Mouse (Mus musculus) CH12.LX (cell line): ENCODE results near the gene Grin1. TPM values are rescaled to one million over a fixed set of nuclear protein-coding genes. Genes with fewer than 3 reads are reported as not detected.

Experiments
- DNase-seq: peaks from one replicate; pipeline ENCODE4 v3.0.0-alpha.2; 2013; ENCODE audit errors: extremely low read depth
- H3K27ac ChIP-seq: 2 replicates; pipeline ENCODE4 v1.5.1; 2012; ENCODE audit warnings: low read depth, mild to moderate bottlenecking, control low read depth, moderate library complexity; ENCODE audit not compliant: insufficient read depth
- H3K27me3 ChIP-seq: replicated peaks from 2 replicates; pipeline ENCODE3; 2012; ENCODE audit warnings: inconsistent platforms
- H3K36me3 ChIP-seq, 2 experiments: replicated peaks in 1 of 2; 2 replicates each; pipeline versions ENCODE3 to v1.6.1; 2012; ENCODE audit warnings: inconsistent platforms in 1 of 2, low read length in 1 of 2, mild to moderate bottlenecking in 1 of 2, mixed read lengths in 1 of 2, moderate library complexity in 1 of 2; ENCODE audit not compliant: control insufficient read depth in 1 of 2, insufficient read depth in 1 of 2
- H3K4me1 ChIP-seq, 2 experiments: 2 replicates each; pipeline ENCODE4 v1.6.1; 2012; ENCODE audit warnings: inconsistent platforms in 1 of 2, moderate library complexity in 1 of 2; ENCODE audit not compliant: insufficient read depth in 2 of 2, control insufficient read depth in 1 of 2
- H3K4me2 ChIP-seq: 2 replicates; pipeline ENCODE4 v1.6.1; 2012; ENCODE audit warnings: low read depth, mild to moderate bottlenecking, control low read depth; ENCODE audit not compliant: poor library complexity, insufficient read depth, severe bottlenecking
- H3K4me3 ChIP-seq, 3 experiments: fragments of 150-350 bp in 1 of 3; sonication (generic) in 1 of 3; replicated peaks in 1 of 3; 2 replicates each; pipeline versions ENCODE3 to v1.5.1; 2011 to 2012; ENCODE audit warnings: low read depth in 2 of 3, low read length in 2 of 3, mild to moderate bottlenecking in 2 of 3, moderate library complexity in 2 of 3, control low read depth in 1 of 3, improper control_type of control experiment in 1 of 3, inconsistent platforms in 1 of 3, mixed read lengths in 1 of 3; ENCODE audit not compliant: poor library complexity in 1 of 3
- H3K79me2 ChIP-seq: replicated peaks from 2 replicates; pipeline ENCODE4 v1.6.1; 2012; ENCODE audit warnings: mild to moderate bottlenecking, moderate library complexity; ENCODE audit not compliant: control insufficient read depth, poor library complexity, insufficient read depth, severe bottlenecking; ENCODE audit errors: extremely low read depth
- H3K9ac ChIP-seq: 2 replicates; pipeline ENCODE4 v1.6.1; 2012; ENCODE audit warnings: low read depth, mild to moderate bottlenecking, control low read depth, moderate library complexity; ENCODE audit not compliant: insufficient read depth
- H3K9me3 ChIP-seq: replicated peaks from 2 replicates; pipeline ENCODE3; 2012; ENCODE audit warnings: low read length, inconsistent platforms, mixed read lengths
- BHLHE40 ChIP-seq: IDR thresholded peaks from 2 replicates; pipeline ENCODE4 v1.6.1; 2011; ENCODE audit warnings: mild to moderate bottlenecking, low read depth, low read length, improper control_type of control experiment
- E2F4 ChIP-seq: IDR thresholded peaks from 2 replicates; pipeline ENCODE4 v1.6.1; 2011; ENCODE audit warnings: low read depth, low read length, improper control_type of control experiment; ENCODE audit not compliant: insufficient replicate concordance
- ELF1 ChIP-seq: IDR thresholded peaks from 2 replicates; pipeline ENCODE4 v1.6.1; 2014; ENCODE audit warnings: low read depth, mild to moderate bottlenecking, inconsistent platforms, low read length, improper control_type of control experiment
- EP300 ChIP-seq: IDR thresholded peaks from 2 replicates; pipeline ENCODE4 v1.6.1; 2011; ENCODE audit warnings: low read length, improper control_type of control experiment
- GABPA ChIP-seq: IDR thresholded peaks from 2 replicates; pipeline ENCODE4 v1.6.1; 2012; ENCODE audit warnings: low read depth, low read length, improper control_type of control experiment, inconsistent platforms; ENCODE audit not compliant: insufficient replicate concordance
- HCFC1 ChIP-seq: IDR thresholded peaks from 2 replicates; pipeline ENCODE4 v1.6.1; 2012; ENCODE audit warnings: low read depth, mild to moderate bottlenecking, inconsistent platforms, low read length, improper control_type of control experiment
- IRF4 ChIP-seq: IDR thresholded peaks from 2 replicates; pipeline ENCODE4 v1.6.1; 2014; ENCODE audit warnings: low read depth, mild to moderate bottlenecking, inconsistent platforms, low read length, improper control_type of control experiment
- JUN ChIP-seq: IDR thresholded peaks from 2 replicates; pipeline ENCODE4 v1.6.1; 2011; ENCODE audit warnings: low read depth, mild to moderate bottlenecking, low read length, improper control_type of control experiment, moderate library complexity; ENCODE audit not compliant: insufficient read depth
- JUND ChIP-seq: conservative IDR thresholded peaks from 2 replicates; pipeline ENCODE4 v1.6.1; 2011; ENCODE audit warnings: low read depth, low read length, improper control_type of control experiment
- KAT2A ChIP-seq: IDR thresholded peaks from 2 replicates; pipeline ENCODE4 v1.6.1; 2012; ENCODE audit warnings: low read length, improper control_type of control experiment, inconsistent platforms; ENCODE audit not compliant: insufficient replicate concordance
- MAFK ChIP-seq: IDR thresholded peaks from 2 replicates; pipeline ENCODE4 v1.6.1; 2011; ENCODE audit warnings: low read length, improper control_type of control experiment; ENCODE audit not compliant: insufficient replicate concordance
- MAX ChIP-seq: IDR thresholded peaks from 2 replicates; pipeline ENCODE4 v1.6.1; 2011; ENCODE audit warnings: low read length, improper control_type of control experiment
- MAZ ChIP-seq: IDR thresholded peaks from 2 replicates; pipeline ENCODE4 v1.6.1; 2012; ENCODE audit warnings: low read depth, mild to moderate bottlenecking, inconsistent platforms, low read length, improper control_type of control experiment, moderate library complexity
- MYC ChIP-seq: IDR thresholded peaks from 2 replicates; pipeline ENCODE4 v1.6.1; 2011; ENCODE audit warnings: low read depth, mild to moderate bottlenecking, improper control_type of control experiment, low read length
- NRF1 ChIP-seq: IDR thresholded peaks from 2 replicates; pipeline ENCODE4 v1.6.1; 2014; ENCODE audit warnings: low read depth, mild to moderate bottlenecking, inconsistent platforms, low read length, improper control_type of control experiment, moderate library complexity
- PAX5 ChIP-seq: IDR thresholded peaks from 2 replicates; pipeline ENCODE4 v1.6.1; 2012; ENCODE audit warnings: low read length, inconsistent platforms, mixed read lengths
- POLR2A ChIP-seq: IDR thresholded peaks from 2 replicates; pipeline ENCODE4 v1.6.1; 2011; ENCODE audit warnings: low read depth, mild to moderate bottlenecking, improper control_type of control experiment, low read length
- RCOR1 ChIP-seq: conservative IDR thresholded peaks from 2 replicates; pipeline ENCODE4 v1.6.1; 2012; ENCODE audit warnings: low read depth, mild to moderate bottlenecking, inconsistent platforms, low read length, improper control_type of control experiment
- SIN3A ChIP-seq: IDR thresholded peaks from 2 replicates; pipeline ENCODE4 v1.6.1; 2012; ENCODE audit warnings: low read length, improper control_type of control experiment, inconsistent platforms
- TCF12 ChIP-seq: IDR thresholded peaks from 2 replicates; pipeline ENCODE4 v1.6.1; 2014; ENCODE audit warnings: low read depth, mild to moderate bottlenecking, inconsistent platforms, low read length, improper control_type of control experiment
- UBTF ChIP-seq: IDR thresholded peaks from 2 replicates; pipeline ENCODE4 v1.6.1; 2012; ENCODE audit warnings: low read depth, mild to moderate bottlenecking, inconsistent platforms, low read length, improper control_type of control experiment, moderate library complexity
- USF2 ChIP-seq: conservative IDR thresholded peaks from 2 replicates; pipeline ENCODE4 v1.6.1; 2011; ENCODE audit warnings: low read depth, low read length, improper control_type of control experiment
- ZKSCAN1 ChIP-seq: IDR thresholded peaks from 2 replicates; pipeline ENCODE4 v1.6.1; 2012; ENCODE audit warnings: low read depth, inconsistent platforms, low read length, improper control_type of control experiment, borderline replicate concordance
- ZMIZ1 ChIP-seq: IDR thresholded peaks from 2 replicates; pipeline ENCODE4 v1.6.1; 2012; ENCODE audit warnings: low read depth, mild to moderate bottlenecking, inconsistent platforms, low read length, improper control_type of control experiment
- dilution Hi-C: fragments of 300-500 bp; cut with MboI; formaldehyde crosslinking; loops from 2 replicates; pipeline ENCODE4 v1.14.3; 2020; ENCODE audit warnings: low sequenced_read_pairs; ENCODE audit not compliant: extremely low pct_unique_long_range_greater_than_20kb, extremely low pct_ligation_motif_present
- in situ Hi-C: fragments of 300-500 bp; cut with MboI; formaldehyde crosslinking; loops from 3 replicates; pipeline ENCODE4 v1.14.3; 2019; ENCODE audit warnings: low sequenced_read_pairs, low pct_ligation_motif_present, low pct_unique_long_range_greater_than_20kb, mixed read lengths
- polyA plus RNA-seq: library from polyadenylated mRNA; unstranded; fragments of >175 nt; gene quantifications from 2 replicates; pipeline ENCODE4 v1.2.1, GENCODE M21; 2012; ENCODE audit warnings: low read depth; ENCODE audit not compliant: insufficient read length
- total RNA-seq, 2 experiments: library from RNA; depleted of rRNA; stranded (reverse); fragments of 300-350 nt in 1 of 2; fragments of >200 nt in 1 of 2; gene quantifications; 2 replicates each; pipeline ENCODE4 v1.2.3; 2012 to 2014

Gene Grin1
- total and polyA plus RNA-seq, 3 experiments, result 0.06 to 0.36 (median 0.17) TPM

- H3K27ac ChIP-seq, result no peak overlapping the region
- H3K27me3 ChIP-seq, result peaks cover 51% of the 10 kb centered on the region
- H3K4me2 ChIP-seq, result no peak overlapping the region
- peaks cover 6 to 14% of the 10 kb centered on the region in 2 experiments for H3K36me3 ChIP-seq
- no peak overlapping the region for H3K4me3 ChIP-seq
- dilution Hi-C loops (no loop called here), in situ Hi-C loops (no loop called here)
- H3K79me2 ChIP-seq, result no peaks in the 10 kb centered on the region
- TF ChIP-seq ZKSCAN1, result no peak
- no peak for TF ChIP-seq JUND
- TF ChIP-seq USF2, result no peak
- TF ChIP-seq HCFC1, result no peak
- no peak for TF ChIP-seq IRF4
- no peak for TF ChIP-seq PAX5
- TF ChIP-seq JUN, result no peak
- TF ChIP-seq NRF1, result no peak
- no peak for TF ChIP-seq ZMIZ1
- no peak for TF ChIP-seq E2F4
- TF ChIP-seq MAX, result no peak
- TF ChIP-seq RCOR1, result no peak
- no peak for TF ChIP-seq MYC
- no peak for TF ChIP-seq POLR2A
- no peak for TF ChIP-seq MAZ
- no peak for TF ChIP-seq UBTF
- TF ChIP-seq GABPA, result no peak
- TF ChIP-seq SIN3A, result no peak
- no peak for TF ChIP-seq MAFK
- H3K9ac ChIP-seq, result no peak overlapping the region
- no peaks in the 10 kb centered on the region for H3K9me3 ChIP-seq
- peaks cover 2 to 4% of the 10 kb centered on the region in 2 experiments; a peak in 3 of 4 replicates for H3K4me1 ChIP-seq
- DNase-seq, result no peak
These were observed 28.2 kb downstream of the Grin1 start for GRCm38 (mm10) chr2:25290816-25291130.

DNA sequence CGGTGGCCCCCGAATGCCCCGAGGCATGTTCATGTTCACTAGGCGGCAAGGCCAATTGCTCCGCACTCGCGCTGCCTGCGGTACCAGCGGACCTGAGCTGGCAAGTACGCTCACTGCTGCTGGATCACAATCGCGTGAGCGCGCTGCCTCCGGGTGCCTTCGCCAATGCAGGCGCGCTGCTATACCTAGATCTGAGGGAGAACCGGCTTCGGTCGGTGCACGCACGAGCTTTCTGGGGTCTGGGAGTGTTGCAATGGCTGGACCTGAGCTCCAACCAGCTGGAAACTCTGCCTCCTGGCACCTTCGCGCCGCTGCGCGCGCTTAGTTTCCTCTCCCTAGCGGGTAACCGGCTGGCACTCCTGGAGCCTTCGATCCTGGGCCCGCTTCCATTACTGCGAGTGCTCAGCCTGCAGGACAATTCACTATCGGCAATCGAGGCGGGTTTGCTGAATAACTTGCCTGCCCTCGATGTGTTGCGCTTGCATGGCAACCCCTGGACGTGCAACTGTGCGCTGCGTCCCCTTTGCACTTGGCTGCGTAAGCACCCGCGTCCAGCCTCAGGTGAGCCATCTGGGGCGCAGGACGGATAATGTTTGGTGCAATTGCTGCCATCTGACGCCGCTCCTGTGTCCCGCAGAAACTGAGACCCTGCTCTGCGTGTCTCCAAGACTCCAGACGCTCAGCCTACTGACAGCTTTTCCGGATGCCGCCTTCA lies 28.7 kb downstream of the Grin1 start:
- no peak for DNase-seq
- no peak for TF ChIP-seq ELF1
- no peak for TF ChIP-seq BHLHE40
- TF ChIP-seq KAT2A, result no peak
- no peak for TF ChIP-seq EP300
- TF ChIP-seq TCF12, result no peak
- no peak for TF ChIP-seq POLR2A
- TF ChIP-seq, all 38 proteins: peak for 0
- no peak overlapping the region for H3K27ac ChIP-seq
- H3K4me1 ChIP-seq, result peaks cover 2 to 4% of the 10 kb centered on the region in 2 experiments; a peak in 3 of 4 replicates
- in situ Hi-C loops (no loop called here), dilution Hi-C loops (no loop called here)
- peaks cover 10 to 20% of the 10 kb centered on the region in 2 experiments for H3K36me3 ChIP-seq
- H3K4me2 ChIP-seq, result no peak overlapping the region
- no peaks in the 10 kb centered on the region for H3K9me3 ChIP-seq
- H3K9ac ChIP-seq, result no peak overlapping the region
- no peaks in the 10 kb centered on the region for H3K79me2 ChIP-seq
- H3K27me3 ChIP-seq, result peaks cover 46% of the 10 kb centered on the region
- no peak overlapping the region for H3K4me3 ChIP-seq
